Mouse (Mus musculus) megakaryocyte, embryonic 14.5 days (primary cell): ENCODE measurements around the gene Cep85l. TPM values are rescaled to one million over a fixed set of nuclear protein-coding genes. Genes with fewer than 3 reads are reported as not detected.

ENCODE experiments used
- H3K27me3 ChIP-seq: replicated peaks from 2 replicates; pipeline ENCODE3; 2012; ENCODE audit warnings: inconsistent platforms
- H3K36me3 ChIP-seq: replicated peaks from 2 replicates; pipeline ENCODE3; 2012; ENCODE audit warnings: low read length, inconsistent platforms, mixed read lengths
- H3K4me1 ChIP-seq: 2 replicates; pipeline ENCODE4 v1.6.1; 2012; ENCODE audit warnings: inconsistent platforms
- H3K4me3 ChIP-seq: replicated peaks from 2 replicates; pipeline ENCODE3; 2012; ENCODE audit warnings: moderate library complexity, mild to moderate bottlenecking, inconsistent platforms
- H3K9me3 ChIP-seq: 2 replicates; pipeline ENCODE4 v1.6.1; 2012; ENCODE audit warnings: inconsistent platforms
- FLI1 ChIP-seq: IDR thresholded peaks from 2 replicates; pipeline ENCODE4 v1.6.1; 2012; ENCODE audit warnings: low read length, inconsistent platforms, mixed read lengths
- GATA1 ChIP-seq: IDR thresholded peaks from 3 replicates; pipeline ENCODE4 v1.6.1; 2012; ENCODE audit warnings: mixed read lengths, low read length, inconsistent platforms, borderline replicate concordance
- polyA plus RNA-seq: library from polyadenylated mRNA; stranded (reverse); fragments of >175 nt; gene quantifications from 2 replicates; pipeline ENCODE4 v1.2.3, GENCODE M21; 2012; ENCODE audit warnings: low replicate concordance; ENCODE audit not compliant: insufficient read depth

The Cep85l gene
- 0.15 TPM in 1 of 2 replicates, not detected in the other for polyA plus RNA-seq

DNA sequence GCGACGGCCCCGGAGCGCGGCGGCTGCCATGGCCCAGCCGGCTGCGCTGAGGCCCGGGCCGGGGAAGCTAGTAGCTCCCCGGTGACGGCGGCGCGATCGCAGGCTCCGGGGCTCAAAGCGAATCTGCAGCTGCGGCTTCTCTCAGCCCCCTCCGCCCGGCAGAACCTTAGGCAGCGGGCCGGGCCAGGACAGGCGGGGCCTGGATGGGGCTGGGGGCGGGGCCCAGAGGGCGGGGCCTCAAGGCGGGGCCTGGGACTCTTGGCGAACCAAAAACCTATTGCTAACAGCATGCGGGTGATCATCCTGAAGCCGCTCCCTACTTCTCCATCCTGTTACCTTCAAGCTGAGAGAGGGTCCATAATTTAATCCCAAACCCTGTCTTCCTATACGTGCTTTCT is at the start of gene Cep85l:
Cep85l (minus strand) TSS at position 239 of the 398 bp plus-strand sequence.
- peaks cover 3% of the 10 kb centered on the region for H3K27me3 ChIP-seq
- H3K4me1 ChIP-seq: peaks cover 24% of the 10 kb centered on the region
- TF ChIP-seq GATA1: no peak
- TF ChIP-seq FLI1: no peak
- H3K4me3 ChIP-seq: peak within 1 kb of the TSS; percentile 92
- H3K36me3 ChIP-seq: no peaks in the 10 kb centered on the region
- H3K9me3 ChIP-seq: no peaks in the 10 kb centered on the region

DNA sequence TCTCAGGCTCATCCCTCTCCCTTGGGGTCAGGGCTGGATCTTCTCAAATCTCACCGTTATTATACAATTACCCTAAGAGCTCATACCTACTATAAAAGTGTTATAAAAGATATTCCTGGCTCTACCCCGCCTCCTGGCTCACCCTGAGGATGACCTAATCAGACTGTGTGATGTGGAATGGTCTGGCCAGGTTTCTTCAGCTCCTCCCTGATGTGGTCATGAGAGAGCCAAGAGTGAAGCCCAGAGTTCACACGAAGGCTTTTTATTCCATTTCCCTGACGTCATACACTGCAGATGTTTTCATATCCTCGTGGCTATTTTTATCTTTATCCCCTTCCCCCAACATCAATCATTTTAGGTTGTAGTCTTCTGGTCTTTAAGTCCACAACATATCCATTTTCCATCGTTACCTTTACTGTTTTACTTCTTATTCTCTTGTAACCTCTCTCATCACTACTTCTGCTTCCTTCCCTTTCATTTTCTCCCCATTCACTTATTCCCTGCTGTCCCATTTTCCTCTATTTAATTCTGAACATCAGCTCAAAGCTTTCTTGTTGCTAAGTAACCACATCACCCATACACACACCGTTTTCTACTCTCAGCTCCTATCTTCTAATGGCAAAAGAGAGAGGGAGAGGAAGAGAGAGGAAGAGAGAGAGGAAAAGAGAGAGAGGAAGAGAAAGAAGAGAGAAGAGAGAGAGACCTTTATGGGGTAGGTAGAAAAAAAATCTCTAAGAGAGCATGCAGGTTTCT is 49.1 kb upstream of the Cep85l start:
- TF ChIP-seq FLI1: no peak
- TF ChIP-seq GATA1: no peak
- no peak overlapping the region for H3K4me3 ChIP-seq
- peaks cover 5% of the 10 kb centered on the region; the same call in 1 of the 2 replicates for H3K9me3 ChIP-seq
- no peaks in the 10 kb centered on the region for H3K36me3 ChIP-seq
- peaks cover 28% of the 10 kb centered on the region; the same call in 1 of the 2 replicates for H3K4me1 ChIP-seq
- H3K27me3 ChIP-seq: no peaks in the 10 kb centered on the region

DNA sequence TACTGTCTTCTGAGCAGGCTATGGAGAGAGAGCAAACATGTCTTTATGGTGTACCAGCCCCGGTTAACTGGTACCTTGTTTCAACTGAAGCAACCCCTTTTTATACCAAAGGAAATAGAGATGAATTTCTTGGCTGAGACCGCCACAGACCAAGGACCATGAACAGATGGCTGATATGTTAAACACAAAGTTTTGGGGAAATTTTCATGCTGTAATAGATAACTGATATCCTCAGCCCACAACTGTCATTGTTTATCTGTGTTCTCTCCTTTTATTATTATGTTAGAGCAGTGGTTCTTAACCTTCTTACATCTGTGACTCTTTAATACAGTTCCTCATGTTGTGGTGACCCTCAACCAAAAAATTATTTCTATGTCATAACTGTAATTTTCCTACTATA is 46.8 kb upstream of the Cep85l start:
- H3K9me3 ChIP-seq: peaks cover 5% of the 10 kb centered on the region; the same call in 1 of the 2 replicates
- no peak overlapping the region for H3K4me3 ChIP-seq
- no peaks in the 10 kb centered on the region for H3K36me3 ChIP-seq
- H3K27me3 ChIP-seq: no peaks in the 10 kb centered on the region
- peaks cover 39% of the 10 kb centered on the region for H3K4me1 ChIP-seq
- no peak for TF ChIP-seq GATA1
- TF ChIP-seq FLI1: no peak

DNA sequence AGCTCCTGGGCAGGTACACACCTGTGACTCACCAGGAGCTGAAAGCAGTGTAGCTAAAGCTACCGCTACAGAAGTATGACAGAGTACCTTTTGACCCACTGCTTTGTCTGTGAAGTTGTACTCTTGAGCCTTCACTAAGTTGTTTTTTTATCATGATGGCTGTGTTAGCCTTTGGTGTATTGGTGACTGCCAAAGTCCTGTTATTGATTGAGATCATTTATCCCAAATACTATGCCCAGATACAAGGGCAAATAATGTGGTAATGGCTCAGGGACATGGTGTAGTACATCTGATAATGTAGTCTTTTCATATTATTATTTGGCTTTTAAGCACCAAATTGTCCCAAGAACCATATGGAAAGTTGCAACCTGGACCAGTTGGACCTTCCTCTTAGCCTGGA is 43.3 kb upstream of the Cep85l start:
- H3K9me3 ChIP-seq: peaks cover 9% of the 10 kb centered on the region
- no peak for TF ChIP-seq FLI1
- TF ChIP-seq GATA1: no peak

DNA sequence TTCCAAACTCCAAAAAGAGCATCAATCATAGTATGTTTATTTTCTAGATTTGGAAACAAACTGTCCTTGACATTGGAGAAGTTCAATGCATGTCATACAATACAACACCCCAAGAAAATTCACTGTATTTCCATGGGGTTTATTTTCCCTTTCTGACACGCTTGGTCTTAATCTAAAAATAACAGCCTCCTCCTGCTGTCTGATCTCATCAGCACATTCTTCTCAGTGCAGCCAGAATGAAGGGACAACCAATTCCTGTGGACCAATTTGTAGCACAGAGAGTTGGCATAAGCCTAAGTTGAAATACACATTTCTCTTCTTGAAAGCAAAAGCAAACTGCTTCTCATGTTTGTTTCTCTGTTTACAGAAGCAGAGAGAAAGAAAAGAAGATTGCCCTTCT is 42.5 kb upstream of the Cep85l start:
- TF ChIP-seq GATA1 (no peak), FLI1 (no peak)
- H3K4me1 ChIP-seq: peaks cover 48% of the 10 kb centered on the region
- no peaks in the 10 kb centered on the region for H3K36me3 ChIP-seq
- no peaks in the 10 kb centered on the region for H3K27me3 ChIP-seq
- H3K9me3 ChIP-seq: peaks cover 10% of the 10 kb centered on the region
- no peak overlapping the region for H3K4me3 ChIP-seq

More for the DNA sequence above, 43.3 kb upstream of the Cep85l start:
- peaks cover 46% of the 10 kb centered on the region for H3K4me1 ChIP-seq
- H3K36me3 ChIP-seq: no peaks in the 10 kb centered on the region
- no peak overlapping the region for H3K4me3 ChIP-seq
- H3K27me3 ChIP-seq: no peaks in the 10 kb centered on the region

DNA sequence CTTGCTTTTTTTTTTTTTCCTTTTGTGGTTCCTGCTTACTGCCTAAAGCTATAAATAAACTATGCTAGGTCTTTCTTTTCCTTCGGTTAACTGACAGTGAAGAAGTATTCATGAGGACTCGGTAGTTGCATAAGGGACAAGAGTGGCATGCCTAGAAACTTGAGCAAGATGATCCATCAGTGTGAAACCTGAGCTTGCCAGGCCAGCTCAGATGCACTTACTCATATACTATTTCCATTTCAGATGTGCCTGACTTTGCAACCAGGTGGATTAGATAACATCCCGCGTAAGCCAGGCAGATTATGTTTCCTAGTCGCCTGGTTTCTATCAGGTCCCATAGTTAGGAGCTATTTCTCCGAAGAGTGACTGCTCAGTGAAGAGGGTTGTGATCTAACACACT is 41.9 kb upstream of the Cep85l start:
- TF ChIP-seq FLI1 (no peak), GATA1 (no peak)
- H3K27me3 ChIP-seq: no peaks in the 10 kb centered on the region
- no peaks in the 10 kb centered on the region for H3K36me3 ChIP-seq
- H3K4me3 ChIP-seq: peak overlapping the region; percentile 42
- peaks cover 10% of the 10 kb centered on the region for H3K9me3 ChIP-seq
- H3K4me1 ChIP-seq: peaks cover 53% of the 10 kb centered on the region

DNA sequence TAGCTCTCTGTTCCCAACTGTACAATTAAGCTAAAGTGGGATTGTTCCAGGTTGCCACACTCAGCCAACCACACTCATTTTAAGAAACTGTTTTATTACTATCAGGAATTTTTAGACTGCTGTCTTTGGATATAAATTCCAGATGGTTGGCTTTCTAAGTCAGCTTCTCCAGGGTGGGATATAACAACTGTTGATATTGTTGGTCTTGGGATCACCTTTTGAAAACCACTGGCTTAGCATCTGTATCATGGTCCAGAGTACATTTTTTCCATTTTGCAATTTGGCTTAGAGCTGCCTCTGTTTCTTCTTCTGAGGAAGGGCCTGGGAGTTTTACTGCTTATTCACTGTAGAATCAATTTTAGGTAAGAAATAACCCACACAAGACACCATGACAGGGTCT is 40.3 kb upstream of the Cep85l start:
- Histone ChIP-seq H3K36me3 (no peaks in the 10 kb centered on the region), H3K4me1 (peaks cover 57% of the 10 kb centered on the region), H3K27me3 (no peaks in the 10 kb centered on the region), H3K9me3 (peaks cover 7% of the 10 kb centered on the region), H3K4me3 (no peak overlapping the region)
- TF ChIP-seq GATA1: no peak
- no peak for TF ChIP-seq FLI1

DNA sequence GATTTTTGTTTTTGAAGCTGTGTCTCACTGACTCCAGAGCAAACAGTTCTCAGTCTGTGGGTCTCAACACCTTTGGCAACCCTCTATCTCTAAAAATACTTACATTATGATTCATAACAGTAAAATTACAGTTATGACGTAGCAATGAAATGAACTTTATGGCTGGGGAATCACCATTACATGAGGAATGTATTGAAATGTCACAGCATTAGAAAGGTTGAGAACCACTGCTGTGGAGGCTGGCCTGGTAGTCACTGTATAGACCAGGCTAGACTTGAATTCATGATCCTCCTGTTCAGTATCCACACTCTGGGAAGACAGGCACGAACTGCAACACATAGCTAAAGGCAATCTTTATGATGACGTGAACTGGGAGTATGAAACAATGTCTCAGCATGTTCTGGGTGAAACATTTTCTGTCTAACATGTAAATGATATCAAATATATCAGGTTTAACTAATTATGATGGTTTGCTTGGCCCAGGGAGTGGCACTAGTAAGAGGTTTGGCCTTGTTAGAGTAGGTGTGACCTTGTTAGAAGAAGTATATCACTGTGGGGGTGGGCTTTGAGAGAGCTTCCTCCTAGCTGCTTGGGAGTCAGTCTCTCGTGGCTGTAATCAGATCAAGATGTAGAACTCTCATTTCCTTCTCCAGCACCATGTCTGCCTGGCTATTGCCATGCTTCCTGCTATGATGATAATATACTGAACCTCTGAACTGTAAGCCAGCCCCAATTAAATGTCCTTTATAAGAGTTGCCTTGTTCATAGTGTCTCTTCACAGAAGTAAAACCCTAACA is 39.6 kb upstream of the Cep85l start:
- no peak for TF ChIP-seq GATA1
- no peak for TF ChIP-seq FLI1

DNA sequence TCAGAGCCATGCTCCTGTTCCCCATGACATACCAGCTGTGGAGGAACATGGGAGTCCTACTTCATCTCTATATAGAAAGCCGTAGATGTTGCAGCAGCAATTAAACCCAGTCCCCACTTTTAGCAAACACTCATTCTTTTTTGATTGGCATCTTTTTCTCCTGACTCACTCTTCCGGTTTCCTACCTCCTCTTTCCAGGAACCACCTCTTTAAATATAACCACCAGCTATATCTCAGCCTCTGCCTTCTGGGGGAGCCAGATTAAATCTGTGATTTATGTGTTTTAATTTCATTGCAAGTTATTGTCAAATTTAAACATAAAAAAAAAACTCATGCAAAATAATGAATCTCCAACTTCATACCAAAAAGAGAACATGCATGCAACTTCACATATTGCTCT is 37.3 kb upstream of the Cep85l start:
- TF ChIP-seq FLI1: no peak
- no peak for TF ChIP-seq GATA1
- no peaks in the 10 kb centered on the region for H3K27me3 ChIP-seq
- H3K4me3 ChIP-seq: peak overlapping the region; percentile 31
- H3K4me1 ChIP-seq: peaks cover 72% of the 10 kb centered on the region
- peaks cover 6% of the 10 kb centered on the region for H3K9me3 ChIP-seq
- H3K36me3 ChIP-seq: no peaks in the 10 kb centered on the region

More for the DNA sequence above, 39.6 kb upstream of the Cep85l start:
- Histone ChIP-seq H3K9me3 (peaks cover 6% of the 10 kb centered on the region), H3K4me1 (peaks cover 64% of the 10 kb centered on the region), H3K4me3 (no peak overlapping the region), H3K27me3 (no peaks in the 10 kb centered on the region), H3K36me3 (no peaks in the 10 kb centered on the region)
